Mouse (Mus musculus) kidney, postnatal 4 days (tissue): ENCODE measurements around the gene Cd81.

Source experiments
- DNase-seq, 2 experiments: peaks; one replicate each; pipeline ENCODE4 v3.0.0; 2021; ENCODE audit warnings: mixed read lengths in 2 of 2

Gene Cd81

GRCm38 (mm10) chr7:143070506-143071070, 18.0 kb downstream of the Cd81 start:
- no peak for DNase-seq

- DNase-seq: no peak
These were observed 20.1 kb downstream of the Cd81 start for GRCm38 (mm10) chr7:143072605-143073004.

GRCm38 (mm10) chr7:143073086-143073485, 20.5 kb downstream of the Cd81 start:
- DNase-seq: peak; percentile 67 to 70

GRCm38 (mm10) chr7:143075394-143075793, 22.9 kb downstream of the Cd81 start:
- no peak for DNase-seq

- DNase-seq: no peak
These were observed 24.8 kb downstream of the Cd81 start for GRCm38 (mm10) chr7:143077351-143077750.

GRCm38 (mm10) chr7:143082024-143082423, 29.5 kb downstream of the Cd81 start:
- no peak for DNase-seq

- DNase-seq: no peak
These were observed 31.2 kb downstream of the Cd81 start for GRCm38 (mm10) chr7:143083708-143084107.

GRCm38 (mm10) chr7:143086366-143086765, 33.8 kb downstream of the Cd81 start:
- DNase-seq: peak; percentile 86 to 87

GRCm38 (mm10) chr7:143087070-143087579, 34.6 kb downstream of the Cd81 start:
- peak; percentile 85 to 87 for DNase-seq

- DNase-seq: no peak
These were observed 41.3 kb downstream of the Cd81 start for GRCm38 (mm10) chr7:143093847-143094246.

GRCm38 (mm10) chr7:143094592-143095553, 42.3 kb downstream of the Cd81 start, which contains the start of gene Trpm5:
Trpm5 (minus strand) TSS chr7:143094642.
- DNase-seq: peak; percentile 83 to 84

GRCm38 (mm10) chr7:143095554-143095907, 43.0 kb downstream of the Cd81 start:
- no peak for DNase-seq

GRCm38 (mm10) chr7:143100759-143101158, 48.2 kb downstream of the Cd81 start:
- DNase-seq: no peak

- no peak for DNase-seq
These were observed 52.8 kb downstream of the Cd81 start for GRCm38 (mm10) chr7:143105258-143105897.

GRCm38 (mm10) chr7:143106062-143106461, 53.5 kb downstream of the Cd81 start, which contains the start of gene Kcnq1:
Kcnq1 (plus strand) TSS chr7:143106362.
- DNase-seq: no peak

GRCm38 (mm10) chr7:143106672-143107465, 54.3 kb downstream of the Cd81 start:
- DNase-seq: peak; percentile 74 to 83

GRCm38 (mm10) chr7:143108200-143108599, 55.7 kb downstream of the Cd81 start:
- DNase-seq: peak; percentile 63 to 77

- no peak for DNase-seq
These were observed 56.6 kb downstream of the Cd81 start for GRCm38 (mm10) chr7:143108996-143109660.

GRCm38 (mm10) chr7:143109696-143110095, 57.2 kb downstream of the Cd81 start:
- DNase-seq: no peak

GRCm38 (mm10) chr7:143110803-143111202, 58.3 kb downstream of the Cd81 start:
- DNase-seq: no peak

GRCm38 (mm10) chr7:143111719-143112118, 59.2 kb downstream of the Cd81 start:
- DNase-seq: no peak

- DNase-seq: no peak
These were observed 59.9 kb downstream of the Cd81 start for GRCm38 (mm10) chr7:143112395-143112794.
